Mouse (Mus musculus) brain, adult 2 months (tissue): ENCODE results near the gene Esyt3.

Experiments used
- DNase-seq: peaks from one replicate; pipeline ENCODE4 v3.0.0; 2011; ENCODE audit warnings: low read depth, low spot score

The Esyt3 gene

GRCm38 (mm10) chr9:99355971-99356370, 2.4 kb downstream of the Esyt3 start:
- no peak for DNase-seq

GRCm38 (mm10) chr9:99354796-99355195, 3.6 kb downstream of the Esyt3 start:
- no peak for DNase-seq

GRCm38 (mm10) chr9:99353390-99353789, 5.0 kb downstream of the Esyt3 start:
- no peak for DNase-seq

DNA sequence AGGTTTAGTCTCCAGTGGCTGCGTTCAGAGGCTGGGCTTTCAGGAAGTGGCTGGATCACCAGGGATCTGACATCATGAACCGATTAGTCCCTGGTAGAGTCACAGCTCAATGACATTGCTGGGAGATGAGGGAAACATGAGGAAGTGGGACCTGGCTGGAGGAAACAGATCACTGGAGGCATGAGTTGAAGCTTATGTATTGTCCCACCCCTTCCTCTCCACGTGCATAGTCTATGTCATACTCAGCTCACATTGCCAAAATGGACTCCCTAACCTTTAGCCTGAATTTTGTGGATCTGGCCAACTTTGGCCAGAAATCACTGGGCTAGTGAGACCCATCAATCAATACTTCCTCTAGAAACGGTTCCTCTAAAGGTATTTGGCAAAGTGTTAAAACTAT, 5.4 kb downstream of the Esyt3 start:
- no peak for DNase-seq

GRCm38 (mm10) chr9:99345351-99345792, 13.0 kb downstream of the Esyt3 start:
- DNase-seq: peak; percentile 90

DNA sequence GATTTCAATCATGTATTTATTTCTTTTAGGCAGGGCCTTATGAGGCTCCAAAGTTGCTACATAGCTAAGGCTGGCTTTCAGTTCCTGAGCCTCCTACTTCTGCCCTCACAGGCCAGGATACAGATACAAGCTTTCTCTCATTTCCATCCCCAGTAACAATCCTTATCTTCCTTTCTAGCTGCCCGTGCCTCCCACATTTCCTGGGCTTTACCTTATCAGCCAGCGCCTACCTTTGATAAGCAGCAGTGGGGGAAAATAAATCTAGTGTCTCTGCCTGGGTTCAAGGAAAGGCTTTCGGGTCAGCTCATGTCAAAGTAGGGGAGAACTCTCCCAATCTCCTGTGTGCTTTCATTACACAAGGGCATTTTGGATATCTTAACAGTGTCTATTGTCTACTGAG, 16.8 kb downstream of the Esyt3 start:
- no peak for DNase-seq

DNA sequence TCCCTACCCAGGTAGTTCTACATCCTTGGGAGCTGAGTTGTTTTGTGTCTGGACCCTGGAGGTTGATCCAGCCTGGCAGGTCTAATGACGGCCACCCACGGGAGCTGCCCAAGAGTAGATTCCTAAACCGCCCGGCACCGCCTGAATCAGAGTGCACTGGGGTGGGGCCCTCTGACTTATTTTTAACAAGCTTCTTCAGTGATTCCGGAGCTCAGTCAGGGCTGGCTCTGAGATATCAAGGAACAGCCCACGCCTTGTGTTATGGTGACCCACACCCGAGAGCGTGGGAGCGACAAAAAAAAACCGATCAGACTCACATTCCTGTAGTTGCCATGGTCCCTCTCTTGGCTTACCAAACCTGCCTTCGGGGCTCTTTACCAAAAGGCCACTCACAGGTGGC, 18.2 kb downstream of the Esyt3 start:
- peak; percentile 39 for DNase-seq

DNA sequence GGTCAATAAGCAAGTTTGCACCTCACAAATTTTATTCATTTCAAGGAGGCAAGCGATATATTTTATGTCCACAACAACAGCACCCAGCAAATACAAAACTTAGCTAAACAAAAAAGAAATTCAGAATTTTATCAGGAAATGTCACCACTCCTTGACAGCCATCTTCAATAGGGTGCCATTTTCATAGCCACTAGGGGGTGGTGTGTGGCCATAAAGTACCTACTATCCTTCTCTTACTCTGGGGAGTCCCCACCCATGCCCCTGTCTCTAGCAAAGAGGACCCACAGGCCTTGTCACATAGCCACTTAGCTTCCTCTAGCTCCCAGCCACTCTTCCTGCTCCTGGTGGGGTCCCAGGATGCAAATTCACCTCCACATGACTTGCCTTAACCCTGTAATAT, 19.2 kb downstream of the Esyt3 start:
- DNase-seq: peak; percentile 25

- DNase-seq: no peak
Observed at GRCm38 (mm10) chr9:99338293-99338692, 20.1 kb downstream of the Esyt3 start.

GRCm38 (mm10) chr9:99336538-99336937, 21.8 kb downstream of the Esyt3 start:
- no peak for DNase-seq

DNA sequence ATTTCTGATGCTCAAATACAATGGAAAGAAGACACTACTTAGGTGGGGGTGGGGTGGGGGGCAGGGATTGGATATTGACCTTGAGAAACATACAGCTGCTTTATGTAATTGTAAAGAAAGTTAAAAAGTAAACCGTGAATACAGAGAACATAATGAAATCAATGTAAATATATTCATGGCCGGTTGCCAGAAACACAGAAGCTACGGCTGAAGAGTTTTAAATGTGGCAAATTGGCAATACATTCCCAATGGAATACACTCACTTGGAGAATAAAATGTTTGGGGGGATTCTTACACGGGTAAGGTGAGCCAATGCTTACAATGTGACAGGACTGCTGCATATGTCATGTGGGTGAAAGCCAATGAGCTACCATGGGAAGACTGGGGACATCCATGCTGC, 31.5 kb downstream of the Esyt3 start:
- DNase-seq: no peak

- no peak for DNase-seq
Observed at GRCm38 (mm10) chr9:99325961-99326360, 32.4 kb downstream of the Esyt3 start.

- DNase-seq: peak; percentile 20
Observed at GRCm38 (mm10) chr9:99325208-99325929, 33.0 kb downstream of the Esyt3 start.

DNA sequence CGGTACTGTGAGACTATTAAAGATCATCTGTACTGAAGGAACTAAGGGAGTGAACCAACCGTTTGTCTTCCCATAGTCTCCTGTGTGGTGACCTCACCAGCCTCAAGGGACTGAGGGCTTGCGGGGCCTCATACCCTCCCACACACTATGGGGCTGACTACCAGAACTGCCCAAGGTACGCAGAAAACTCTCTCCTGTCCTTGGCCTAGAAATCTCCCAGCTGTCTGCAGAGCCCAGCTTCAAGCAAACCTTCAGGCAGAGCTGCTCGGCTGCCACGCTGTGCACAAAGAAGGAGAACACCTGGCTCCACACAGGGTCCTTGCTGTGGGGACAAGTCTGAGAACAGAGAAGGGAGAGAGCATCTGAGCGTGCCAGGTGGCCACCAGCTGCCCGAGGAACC, 38.4 kb downstream of the Esyt3 start:
- peak; percentile 35 for DNase-seq

- DNase-seq: peak; percentile 57
Observed at GRCm38 (mm10) chr9:99319343-99319951, 38.9 kb downstream of the Esyt3 start.

DNA sequence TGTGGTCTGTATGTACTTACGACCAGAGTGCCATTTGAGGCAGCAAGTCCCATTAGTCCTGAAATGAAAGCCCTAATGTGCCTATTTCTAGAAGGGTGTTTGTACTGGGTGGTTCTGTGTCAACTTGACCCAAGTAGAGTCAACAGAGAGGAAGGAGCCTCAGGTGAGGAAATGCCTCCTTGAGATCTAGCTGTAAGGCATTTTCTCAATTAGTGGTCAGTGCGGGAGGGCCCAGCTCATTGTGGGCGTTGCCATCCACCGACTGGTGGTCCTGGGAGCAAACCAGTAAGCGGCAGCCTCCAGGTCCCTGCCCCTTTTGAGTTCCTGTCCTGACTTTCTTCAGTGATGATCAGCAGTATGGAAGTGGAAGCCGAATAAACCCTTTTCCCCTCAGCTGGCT, 52.1 kb downstream of the Esyt3 start:
- DNase-seq: no peak

- DNase-seq: no peak
Observed at GRCm38 (mm10) chr9:99304296-99304695, 54.1 kb downstream of the Esyt3 start.
